Comparison of ENCODE assay signal across 11 mouse cellular contexts in the genomic region with DNA sequence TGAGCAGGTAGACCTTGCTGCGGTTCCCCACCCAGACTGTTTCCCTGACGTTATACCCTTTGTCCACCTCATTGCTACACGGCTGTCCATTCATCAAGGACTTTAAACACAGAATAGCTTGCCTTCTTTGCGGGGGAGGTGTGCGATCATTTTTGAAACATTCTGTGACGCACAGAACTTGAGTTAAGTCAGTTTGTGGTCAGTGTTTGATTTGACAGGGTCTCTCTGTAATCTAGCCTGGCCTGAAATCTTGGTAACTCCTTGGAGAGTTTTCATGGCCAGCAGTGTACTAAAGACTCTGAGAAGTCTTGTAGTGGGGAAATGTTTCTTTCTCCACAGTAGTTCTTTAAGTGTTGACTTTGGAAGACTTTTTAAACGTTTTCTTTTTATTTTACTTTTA. TPM values are rescaled to one million over a fixed set of nuclear protein-coding genes. Genes with fewer than 3 reads are reported as not detected.
DNase-seq lines count a peak whose midpoint lies in the region; ATAC-seq and TF ChIP-seq lines count a peak whose summit lies in the region.
"Had no signal": no experiment of that assay in that cellular context is flagged by ENCODE, and none has a peak within 500 bp of the region (broad histone marks: within the 10 kb centered on the region; RNA-seq: fewer than 3 reads in every experiment).

No protein-coding gene starts in this region.

- TF ChIP-seq EP300 in liver, embryonic 14.5 days (IDR thresholded peaks at IDR 0.05; ENCODE audit: low read depth): no peak

- peaks cover 45% of the 10 kb centered on the region for H3K4me1 ChIP-seq in heart, embryonic 13.5 days
- peaks cover 5 to 37% of the 10 kb centered on the region in 2 experiments; a peak in 3 of 4 replicates for H3K4me1 ChIP-seq in liver, embryonic 14.5 days (replicated peaks; ENCODE audit: control insufficient read depth in 2 of 2, insufficient read depth in 2 of 2, low read length in 1 of 2)

- no peak overlapping the region; the same call in 1 of the 2 replicates for H3K4me3 ChIP-seq in left cerebral cortex, adult 2 months
- no peak overlapping the region for H3K4me3 ChIP-seq in heart, embryonic 13.5 days
- peak overlapping the region in 1 of 2 experiments; percentile 60; a peak in 1 of 4 replicates for H3K4me3 ChIP-seq in liver, embryonic 14.5 days (ENCODE audit: insufficient read depth in 1 of 2, low read depth in 2 of 2, low read length in 2 of 2)
- H3K4me3 ChIP-seq: hindbrain, embryonic 15.5 days; neural tube, embryonic 13.5 days had no signal

- intact Hi-C loops in left cerebral cortex, adult 2 months (cut with DNase I): no loop called here
- intact Hi-C loops in left cerebral cortex, postnatal 36 days (cut with DNase I): no loop called here

- peak overlapping the region; percentile 58 for H3K9ac ChIP-seq in heart, embryonic 13.5 days
- H3K9ac ChIP-seq in liver, embryonic 14.5 days (replicated peaks): no peak overlapping the region; the same call in 1 of the 2 replicates
- H3K9ac ChIP-seq: hindbrain, embryonic 15.5 days; neural tube, embryonic 13.5 days had no signal

- no peaks in the 10 kb centered on the region for H3K27me3 ChIP-seq in heart, embryonic 13.5 days (replicated peaks)
- no peaks in the 10 kb centered on the region; the same call in 1 of the 2 replicates for H3K27me3 ChIP-seq in liver, embryonic 14.5 days (ENCODE audit: control insufficient read depth, insufficient read depth, low read length)
- H3K27me3 ChIP-seq: hindbrain, embryonic 15.5 days; neural tube, embryonic 13.5 days; Patski had no signal

- WGBS in heart, embryonic 13.5 days: 58% methylated on average over 7 of the region's 7 CpGs
- WGBS in liver, embryonic 14.5 days (ENCODE audit: insufficient replicate concordance): 23% methylated on average over 7 of the region's 7 CpGs

- TF ChIP-seq CTCF in left cerebral cortex, adult 2 months (IDR thresholded peaks at IDR 0.05): no peak
- TF ChIP-seq CTCF in liver, embryonic 14.5 days (IDR thresholded peaks at IDR 0.05; ENCODE audit: low read depth): no peak

- ATAC-seq in heart, embryonic 13.5 days (ENCODE audit: extremely low read depth, insufficient number of reproducible peaks, low FRiP score, low TSS enrichment): no peak
- no peak for ATAC-seq in liver, embryonic 14.5 days (ENCODE audit: insufficient read depth)
- ATAC-seq: Patski had no signal

- peak overlapping the region; percentile 65 for H3K4me2 ChIP-seq in heart, embryonic 13.5 days
- H3K4me2 ChIP-seq in liver, embryonic 14.5 days (ENCODE audit: low read depth): peak overlapping the region; percentile 65

- H3K27ac ChIP-seq in left cerebral cortex, adult 2 months: peak overlapping the region; percentile 55; the same call in 1 of the 2 replicates
- peak overlapping the region; percentile 81 for H3K27ac ChIP-seq in heart, embryonic 13.5 days (replicated peaks)
- no peak overlapping the region for H3K27ac ChIP-seq in liver, embryonic 14.5 days
- H3K27ac ChIP-seq: hindbrain, embryonic 15.5 days; neural tube, embryonic 13.5 days had no signal

- no peaks in the 10 kb centered on the region for H3K36me3 ChIP-seq in heart, embryonic 13.5 days
- no peaks in the 10 kb centered on the region for H3K36me3 ChIP-seq in liver, embryonic 14.5 days (replicated peaks; ENCODE audit: control insufficient read depth, insufficient read depth, low read depth)
- H3K36me3 ChIP-seq: hindbrain, embryonic 15.5 days; neural tube, embryonic 13.5 days had no signal

- H3K9me3 ChIP-seq in heart, embryonic 13.5 days: no peaks in the 10 kb centered on the region
- H3K9me3 ChIP-seq in liver, embryonic 14.5 days (ENCODE audit: control insufficient read depth, low read length): no peaks in the 10 kb centered on the region
- H3K9me3 ChIP-seq: hindbrain, embryonic 15.5 days had no signal

- no peak for DNase-seq in left cerebral cortex, adult 2 months (ENCODE audit: extremely low spot score in 1 of 2, low spot score in 2 of 2)
- DNase-seq in left cerebral cortex, postnatal 36 days (ENCODE audit: low spot score in 2 of 2): no peak
- DNase-seq in T-cell, adult 2 months (ENCODE audit: low spot score): peak; percentile 15
- DNase-seq in liver, embryonic 14.5 days (ENCODE audit: low read depth in 3 of 3, low spot score in 3 of 3): no peak
- no peak for DNase-seq in right cerebral cortex, adult 2 months (ENCODE audit: low spot score in 2 of 2)
- DNase-seq in urinary bladder, adult 18-20 months (ENCODE audit: low spot score in 2 of 2): no peak
- no peak for DNase-seq in thymus, postnatal 14 days

RNA-seq across cellular contexts. Expression of gene Anapc15-ps, which starts 5.0 kb away (rescaled TPM):
- not detected for total RNA-seq in left cerebral cortex, adult 2 months (2021)
- not detected for total RNA-seq in left cerebral cortex, postnatal 36 days (2021)
- polyA plus RNA-seq in heart, embryonic 13.5 days (2015; fragmentation: Nextera tagmentation; extraction: Ambion mirVana): not detected in 2 replicates
- not detected in 2 replicates for polyA plus RNA-seq in liver, embryonic 14.5 days (2012; rRNA removed)
- polyA plus RNA-seq in liver, embryonic 14.5 days (2014; fragmentation: Nextera tagmentation; extraction: Ambion mirVana): not detected in 2 replicates
- polyA plus RNA-seq: hindbrain, embryonic 15.5 days; neural tube, embryonic 13.5 days had no signal
